Mouse (Mus musculus) ES-Bruce4 (cell line): ENCODE data around the gene Robo2. TPM values are rescaled to one million over a fixed set of nuclear protein-coding genes. Genes with fewer than 3 reads are reported as not detected.

Source experiments
- H3K27ac ChIP-seq: 2 replicates; pipeline ENCODE4 v1.5.1; 2012; ENCODE audit warnings: low read length, inconsistent platforms; ENCODE audit not compliant: insufficient read depth
- H3K27me3 ChIP-seq: 2 replicates; pipeline ENCODE4 v1.6.1; 2012; ENCODE audit warnings: mild to moderate bottlenecking, low read length, inconsistent platforms; ENCODE audit not compliant: control insufficient read depth, poor library complexity, insufficient read depth, severe bottlenecking
- H3K36me3 ChIP-seq: 2 replicates; pipeline ENCODE4 v1.6.1; 2012; ENCODE audit warnings: inconsistent platforms, mild to moderate bottlenecking, low read length, moderate library complexity; ENCODE audit not compliant: control insufficient read depth, poor library complexity, insufficient read depth, severe bottlenecking
- H3K4me1 ChIP-seq: one replicate; pipeline ENCODE4 v1.8.1; 2011; ENCODE audit warnings: low read length; ENCODE audit not compliant: control insufficient read depth, insufficient read depth
- H3K4me3 ChIP-seq: 2 replicates; pipeline ENCODE4 v1.5.1; 2011; ENCODE audit warnings: low read depth, mild to moderate bottlenecking, low read length
- H3K9ac ChIP-seq: 2 replicates; pipeline ENCODE4 v1.6.1; 2012; ENCODE audit warnings: low read depth, mild to moderate bottlenecking, inconsistent platforms; ENCODE audit not compliant: poor library complexity, severe bottlenecking
- H3K9me3 ChIP-seq: replicated peaks from 2 replicates; pipeline ENCODE4 v1.6.1; 2012; ENCODE audit warnings: mild to moderate bottlenecking, low read length, inconsistent platforms; ENCODE audit not compliant: control insufficient read depth, poor library complexity, insufficient read depth, severe bottlenecking
- CTCF ChIP-seq: IDR thresholded peaks from one replicate; pipeline ENCODE4 v1.8.1; 2011; ENCODE audit warnings: low read depth, low read length
- EP300 ChIP-seq: IDR thresholded peaks from 2 replicates; pipeline ENCODE4 v1.6.1; 2011; ENCODE audit warnings: low read depth, low read length; ENCODE audit not compliant: insufficient read depth
- POLR2A ChIP-seq: IDR thresholded peaks from one replicate; pipeline ENCODE4 v1.8.1; 2011; ENCODE audit warnings: low read length; ENCODE audit not compliant: insufficient read depth
- polyA plus RNA-seq: library from polyadenylated mRNA; stranded (reverse); fragments of >200 nt; gene quantifications from 2 replicates; pipeline ENCODE4 v1.2.4, GENCODE M21; 2011; ENCODE audit warnings: low read depth; ENCODE audit not compliant: missing spikeins, insufficient read depth, insufficient read length

Robo2 gene
- polyA plus RNA-seq, 1 experiment = 0.91 TPM

GRCm38 (mm10) chr16:74001331-74001730, 410.3 kb downstream of the Robo2 start:
- H3K9ac ChIP-seq = no peak overlapping the region
- H3K9me3 ChIP-seq = no peaks in the 10 kb centered on the region
- H3K36me3 ChIP-seq = no peaks in the 10 kb centered on the region
- no peak overlapping the region for H3K27ac ChIP-seq
- H3K4me3 ChIP-seq = no peak overlapping the region
- no peak for TF ChIP-seq CTCF
- TF ChIP-seq EP300 = no peak
- TF ChIP-seq POLR2A = no peak
- H3K27me3 ChIP-seq = no peaks in the 10 kb centered on the region
- no peaks in the 10 kb centered on the region for H3K4me1 ChIP-seq

- Histone ChIP-seq H3K27me3 (no peaks in the 10 kb centered on the region), H3K4me3 (no peak overlapping the region), H3K27ac (no peak overlapping the region), H3K4me1 (no peaks in the 10 kb centered on the region), H3K9me3 (no peaks in the 10 kb centered on the region), H3K36me3 (no peaks in the 10 kb centered on the region), H3K9ac (no peak overlapping the region)
- TF ChIP-seq EP300 (no peak), CTCF (no peak), POLR2A (no peak)
Observed at GRCm38 (mm10) chr16:73991212-73991611, 420.4 kb downstream of the Robo2 start.

DNA sequence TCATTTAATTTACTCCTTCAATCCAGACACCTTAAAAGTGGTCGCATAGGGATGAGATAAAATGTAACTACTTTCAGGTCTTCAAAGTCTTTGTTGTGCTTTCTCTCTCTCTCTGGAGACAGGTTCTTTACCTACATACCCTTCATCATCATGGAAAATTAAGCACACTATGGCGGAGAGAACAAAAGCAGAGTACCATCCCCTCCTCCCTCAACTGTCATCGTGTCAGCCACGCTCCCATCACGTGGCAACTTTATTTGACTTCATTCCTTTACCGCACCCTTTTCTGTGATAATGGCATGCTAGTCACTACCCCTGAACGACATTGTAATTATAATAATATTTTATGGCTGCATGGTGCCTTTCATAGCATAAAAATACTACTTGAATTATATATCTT, 442.1 kb downstream of the Robo2 start:
- no peak for TF ChIP-seq EP300
- TF ChIP-seq CTCF = no peak
- TF ChIP-seq POLR2A = no peak
- Histone ChIP-seq H3K4me1 (no peaks in the 10 kb centered on the region), H3K27ac (no peak overlapping the region), H3K36me3 (no peaks in the 10 kb centered on the region), H3K9me3 (no peaks in the 10 kb centered on the region), H3K27me3 (no peaks in the 10 kb centered on the region), H3K9ac (no peak overlapping the region), H3K4me3 (no peak overlapping the region)

DNA sequence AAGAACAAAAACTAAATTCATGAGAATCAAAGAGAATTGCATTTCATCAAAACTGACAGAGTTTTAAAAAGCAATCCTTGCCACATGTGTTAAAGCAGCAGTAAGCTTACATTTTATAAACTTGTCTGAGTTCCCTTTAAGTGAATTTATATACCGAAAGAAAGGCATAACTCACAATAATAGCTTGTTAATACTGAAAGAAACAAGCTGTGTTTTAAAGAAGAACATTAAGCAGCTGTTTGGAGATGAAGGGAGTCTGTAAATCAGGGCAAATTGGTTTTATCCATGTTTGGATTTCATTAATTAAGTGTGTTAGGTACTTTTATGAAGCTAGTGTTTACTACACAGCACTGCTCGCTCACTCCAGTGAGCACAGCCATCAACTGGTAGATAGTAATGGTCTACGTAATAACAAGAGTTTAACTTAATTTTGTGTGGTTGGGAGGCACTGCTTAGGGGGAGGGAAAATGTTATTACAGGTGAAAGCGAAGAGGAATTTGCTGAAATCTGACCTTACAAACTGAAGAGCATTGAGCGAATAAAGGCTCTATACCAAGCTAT, 447.2 kb downstream of the Robo2 start:
- no peaks in the 10 kb centered on the region for H3K36me3 ChIP-seq
- H3K4me3 ChIP-seq = no peak overlapping the region
- H3K4me1 ChIP-seq = no peaks in the 10 kb centered on the region
- no peak overlapping the region for H3K9ac ChIP-seq
- no peak for TF ChIP-seq POLR2A
- no peak for TF ChIP-seq CTCF
- TF ChIP-seq EP300 = no peak
- no peak overlapping the region for H3K27ac ChIP-seq
- no peaks in the 10 kb centered on the region for H3K9me3 ChIP-seq
- no peaks in the 10 kb centered on the region for H3K27me3 ChIP-seq

GRCm38 (mm10) chr16:73959479-73959970, 452.1 kb downstream of the Robo2 start:
- TF ChIP-seq POLR2A (no peak), EP300 (no peak), CTCF (no peak)
- H3K4me3 ChIP-seq = no peak overlapping the region
- H3K9ac ChIP-seq = no peak overlapping the region
- no peaks in the 10 kb centered on the region for H3K27me3 ChIP-seq
- no peaks in the 10 kb centered on the region for H3K9me3 ChIP-seq
- no peaks in the 10 kb centered on the region for H3K4me1 ChIP-seq
- H3K36me3 ChIP-seq = no peaks in the 10 kb centered on the region
- H3K27ac ChIP-seq = no peak overlapping the region

DNA sequence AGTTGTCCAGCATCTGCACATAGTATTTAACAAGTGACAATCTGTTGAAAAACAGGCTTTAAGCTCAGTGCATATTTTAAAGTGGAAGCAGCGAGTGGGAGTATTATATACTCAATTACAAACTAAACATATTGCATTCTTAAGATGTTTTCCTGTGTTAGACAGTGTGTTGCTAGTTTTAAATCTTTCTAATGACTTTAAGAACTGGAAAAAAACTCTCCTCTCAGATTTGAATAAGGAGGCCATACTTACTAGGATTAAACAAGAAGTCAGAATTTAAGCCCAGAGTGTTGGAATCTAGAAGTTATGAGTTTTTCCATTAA, 453.1 kb downstream of the Robo2 start:
- TF ChIP-seq CTCF (no peak), POLR2A (no peak), EP300 (no peak)

More for the DNA sequence above, 453.1 kb downstream of the Robo2 start:
- H3K4me3 ChIP-seq = no peak overlapping the region
- no peaks in the 10 kb centered on the region for H3K36me3 ChIP-seq
- no peaks in the 10 kb centered on the region for H3K27me3 ChIP-seq
- H3K4me1 ChIP-seq = no peaks in the 10 kb centered on the region
- H3K27ac ChIP-seq = no peak overlapping the region
- no peak overlapping the region for H3K9ac ChIP-seq
- H3K9me3 ChIP-seq = no peaks in the 10 kb centered on the region
